Mouse (Mus musculus) myocyte (in vitro differentiated cells): ENCODE results near the gene Ids. TPM values are rescaled to one million over a fixed set of nuclear protein-coding genes. Genes with fewer than 3 reads are reported as not detected.

Experiments used
- H3K27me3 ChIP-seq: one replicate; pipeline ENCODE4 v1.6.1; 2011; ENCODE audit not compliant: control insufficient read depth, insufficient read depth, insufficient read length
- H3K36me3 ChIP-seq: one replicate; pipeline ENCODE4 v1.6.1; 2011; ENCODE audit not compliant: control insufficient read depth, insufficient read depth
- H3K4me2 ChIP-seq: one replicate; pipeline ENCODE4 v1.6.1; 2011; ENCODE audit warnings: low read depth, control low read depth
- H3K4me3 ChIP-seq: one replicate; pipeline ENCODE4 v1.5.1; 2011; ENCODE audit warnings: mild to moderate bottlenecking, control low read depth, moderate library complexity
- H3K79me2 ChIP-seq: one replicate; pipeline ENCODE4 v1.6.1; 2011; ENCODE audit not compliant: control insufficient read depth, insufficient read depth
- H3ac ChIP-seq: one replicate; pipeline ENCODE4 v1.6.1; 2011; ENCODE audit not compliant: control insufficient read depth, insufficient read length
- CEBPB ChIP-seq: IDR thresholded peaks from 2 replicates; pipeline ENCODE4 v1.6.1; 2011; ENCODE audit warnings: mild to moderate bottlenecking, moderate library complexity; ENCODE audit not compliant: poor library complexity, insufficient read depth, severe bottlenecking
- E2F4 ChIP-seq: IDR thresholded peaks from one replicate; pipeline ENCODE4 v1.6.1; 2011; ENCODE audit warnings: mild to moderate bottlenecking, control low read depth, moderate library complexity; ENCODE audit not compliant: insufficient read depth
- MAX ChIP-seq: IDR thresholded peaks from one replicate; pipeline ENCODE4 v1.6.1; 2011; ENCODE audit warnings: low read depth, mild to moderate bottlenecking, control low read depth
- MYOD1 ChIP-seq, 3 experiments: IDR thresholded peaks; one replicate each; pipeline ENCODE4 v1.6.1; 2011; ENCODE audit warnings: control low read depth in 2 of 3, low read depth in 2 of 3, mild to moderate bottlenecking in 2 of 3, moderate library complexity in 1 of 3; ENCODE audit not compliant: insufficient read length in 2 of 3, control insufficient read depth in 1 of 3
- MYOG ChIP-seq, 3 experiments: IDR thresholded peaks; one replicate each; pipeline ENCODE4 v1.6.1; 2011; ENCODE audit warnings: control low read depth in 2 of 3, low read depth in 2 of 3, mild to moderate bottlenecking in 2 of 3; ENCODE audit not compliant: insufficient read length in 2 of 3, control insufficient read depth in 1 of 3, insufficient read depth in 1 of 3
- POLR2A ChIP-seq: IDR thresholded peaks from one replicate; pipeline ENCODE4 v1.6.1; 2011; ENCODE audit warnings: low read depth, mild to moderate bottlenecking, control low read depth, moderate library complexity; ENCODE audit not compliant: insufficient read length
- POLR2AphosphoS2 ChIP-seq: IDR thresholded peaks from one replicate; pipeline ENCODE4 v1.6.1; 2011; ENCODE audit warnings: low read depth, control low read depth; ENCODE audit not compliant: insufficient read length
- REST ChIP-seq: IDR thresholded peaks from one replicate; pipeline ENCODE4 v1.6.1; 2011; ENCODE audit warnings: mild to moderate bottlenecking, control low read depth, moderate library complexity; ENCODE audit not compliant: insufficient read depth, insufficient read length
- SRF ChIP-seq: IDR thresholded peaks from one replicate; pipeline ENCODE4 v1.6.1; 2011; ENCODE audit warnings: low read depth; ENCODE audit not compliant: control insufficient read depth, insufficient read length
- TCF12 ChIP-seq: IDR thresholded peaks from one replicate; pipeline ENCODE4 v1.6.1; 2011; ENCODE audit warnings: mild to moderate bottlenecking, control low read depth; ENCODE audit not compliant: poor library complexity, insufficient read depth, severe bottlenecking
- TCF3 ChIP-seq: IDR thresholded peaks from one replicate; pipeline ENCODE4 v1.6.1; 2011; ENCODE audit warnings: low read depth, control low read depth; ENCODE audit not compliant: insufficient read length
- USF1 ChIP-seq: IDR thresholded peaks from one replicate; pipeline ENCODE4 v1.6.1; 2011; ENCODE audit warnings: low read depth, mild to moderate bottlenecking, control low read depth, moderate library complexity
- polyA plus RNA-seq: library from polyadenylated mRNA; unstranded; fragments of >200 nt; fragmentation: generic; extraction: Trizol; gene quantifications from one replicate; pipeline ENCODE4 v1.2.1, GENCODE M21; 2012; ENCODE audit warnings: missing spikeins

Ids gene
- polyA plus RNA-seq, 1 experiment, result 6.1 TPM

DNA sequence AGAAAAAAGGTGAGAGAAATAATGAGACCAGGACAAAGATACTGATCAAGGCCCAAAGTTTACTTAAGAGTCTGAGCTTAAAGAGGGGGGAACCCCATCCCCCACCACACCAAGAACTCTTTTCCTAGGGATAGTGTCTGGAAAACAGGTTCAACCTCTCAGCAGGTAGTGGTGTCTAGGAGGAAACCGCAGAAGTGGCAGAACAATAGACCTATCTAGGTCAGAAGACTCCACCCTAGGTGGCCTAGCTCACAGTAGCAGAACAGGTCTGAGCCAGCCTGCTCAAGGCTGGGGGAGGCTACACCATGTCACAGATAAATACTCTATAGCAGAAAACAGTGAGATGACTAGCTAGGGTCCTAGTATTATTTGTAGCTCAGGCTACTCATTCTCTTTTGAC lies 37.2 kb downstream of the Ids start:
- TF ChIP-seq CEBPB (no peak), MYOD1 (IDR thresholded peaks at IDR 0.05; ENCODE audit: control insufficient read depth in 1 of 3, insufficient read length in 2 of 3, low read depth in 2 of 3) (no peak), POLR2A (no peak), TCF12 (no peak), REST (no peak), TCF3 (no peak)
- H3ac ChIP-seq, result no peak overlapping the region
- H3K36me3 ChIP-seq, result no peaks in the 10 kb centered on the region
- H3K27me3 ChIP-seq, result no peaks in the 10 kb centered on the region
- H3K4me3 ChIP-seq, result no peak overlapping the region
- H3K4me2 ChIP-seq, result no peak overlapping the region
- H3K79me2 ChIP-seq, result no peaks in the 10 kb centered on the region

DNA sequence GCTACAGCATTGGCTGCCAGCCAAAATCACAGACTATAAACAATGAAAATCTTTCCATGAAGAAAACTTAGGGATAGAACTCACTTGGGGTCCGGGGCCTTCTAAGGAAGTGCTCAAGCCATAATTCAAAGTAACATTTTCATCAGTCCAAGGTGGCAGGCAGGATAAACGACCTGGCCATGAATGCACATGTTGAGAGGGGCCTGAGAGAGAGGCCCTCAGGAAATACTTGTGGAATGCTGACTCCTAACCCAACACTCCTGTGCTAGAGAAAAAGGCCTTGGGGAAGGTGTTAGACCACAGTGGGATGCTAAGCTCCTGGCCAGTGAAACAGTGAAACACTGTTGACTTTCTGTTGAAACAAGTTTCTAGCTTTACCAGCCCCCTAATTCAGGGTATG lies 45.6 kb downstream of the Ids start:
- H3K79me2 ChIP-seq, result no peaks in the 10 kb centered on the region
- H3ac ChIP-seq, result no peak overlapping the region
- H3K36me3 ChIP-seq, result no peaks in the 10 kb centered on the region
- no peak overlapping the region for H3K4me2 ChIP-seq
- H3K27me3 ChIP-seq, result no peaks in the 10 kb centered on the region
- H3K4me3 ChIP-seq, result no peak overlapping the region
- TF ChIP-seq POLR2A (no peak), SRF (no peak), E2F4 (no peak), TCF12 (no peak), POLR2AphosphoS2 (no peak), REST (no peak), MAX (no peak), MYOG (IDR thresholded peaks at IDR 0.05; ENCODE audit: control insufficient read depth in 1 of 3, insufficient read depth in 1 of 3, insufficient read length in 2 of 3, low read depth in 2 of 3) (no peak), MYOD1 (IDR thresholded peaks at IDR 0.05; ENCODE audit: control insufficient read depth in 1 of 3, insufficient read length in 2 of 3, low read depth in 2 of 3) (no peak), TCF3 (no peak), CEBPB (no peak), USF1 (no peak)

DNA sequence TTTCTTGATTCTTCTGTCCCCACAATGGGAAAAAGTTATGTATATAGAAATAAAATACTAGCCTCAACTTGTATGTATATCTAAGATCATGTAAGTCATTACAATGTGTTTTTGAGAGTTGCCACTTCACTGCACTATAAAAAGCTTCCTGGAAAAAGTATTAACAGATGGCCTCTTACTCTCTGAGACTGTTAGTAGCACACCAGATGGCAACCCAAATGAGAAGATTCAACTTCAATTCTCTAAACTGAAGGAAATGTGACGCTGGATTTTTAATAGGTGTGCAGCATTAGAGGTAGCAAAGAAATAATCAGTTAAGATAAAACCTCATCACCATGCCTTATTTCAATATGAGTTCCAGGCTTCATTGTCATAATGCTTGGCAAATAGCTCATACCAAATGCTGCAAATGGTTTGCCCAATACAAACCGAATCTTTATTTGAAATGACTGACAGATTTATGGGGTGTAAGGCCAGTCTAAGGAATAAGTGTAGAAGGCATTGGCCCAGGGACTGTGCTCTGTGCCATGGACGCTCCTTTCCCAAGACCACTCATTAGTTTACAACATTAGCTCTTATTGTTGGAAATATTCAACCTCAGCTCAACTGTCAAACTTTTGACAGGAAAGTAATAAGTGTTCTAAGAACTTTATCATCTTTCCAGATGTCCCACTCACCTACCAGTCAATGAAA lies 49.8 kb downstream of the Ids start:
- no peaks in the 10 kb centered on the region for H3K36me3 ChIP-seq
- TF ChIP-seq SRF, result no peak
- TF ChIP-seq CEBPB, result no peak
- no peak for TF ChIP-seq POLR2AphosphoS2
- no peak for TF ChIP-seq MYOD1 (IDR thresholded peaks at IDR 0.05; ENCODE audit: control insufficient read depth in 1 of 3, insufficient read length in 2 of 3, low read depth in 2 of 3)
- TF ChIP-seq POLR2A, result no peak
- TF ChIP-seq TCF3, result no peak
- TF ChIP-seq E2F4, result no peak
- TF ChIP-seq TCF12, result no peak
- TF ChIP-seq MYOG (IDR thresholded peaks at IDR 0.05; ENCODE audit: control insufficient read depth in 1 of 3, insufficient read depth in 1 of 3, insufficient read length in 2 of 3, low read depth in 2 of 3), result no peak
- no peak for TF ChIP-seq MAX
- no peak for TF ChIP-seq USF1
- no peak for TF ChIP-seq REST
- H3K79me2 ChIP-seq, result no peaks in the 10 kb centered on the region
- H3ac ChIP-seq, result no peak overlapping the region
- no peak overlapping the region for H3K4me2 ChIP-seq
- no peak overlapping the region for H3K4me3 ChIP-seq
- H3K27me3 ChIP-seq, result no peaks in the 10 kb centered on the region

Other genes with a start within 250 kb of the Ids start
- gene 1110012L19Rik, start 20.8 kb upstream of the Ids start, polyA plus RNA-seq, result 25.5 TPM
- gene Tmem185a, start 112.1 kb upstream of the Ids start, polyA plus RNA-seq, result 31.2 TPM